Mouse (Mus musculus): Measurements from ENCODE around the gene Cit.

GRCm38 (mm10) chr5:115976446-115976845 is 131.4 kb downstream of the Cit start:
- TF ChIP-seq EP300 (IDR thresholded peaks at IDR 0.05), result no peak
- no peak for TF ChIP-seq CTCF (IDR thresholded peaks at IDR 0.05)
